Mouse (Mus musculus): Measurements from ENCODE around the gene Eci3.
"Not testable (repeated sequence)": the region's sequence is repeated elsewhere in the genome, so short reads cannot be mapped to it uniquely, and the experiment has no call there.

The Eci3 gene

GRCm38 (mm10) chr13:34963511-34964397 lies at the start of gene Eci3:
Gene Eci3 (minus strand): TSS chr13:34963810.
- DNase-seq (ENCODE audit: extremely low spot score, low spot score): peak; percentile 63

GRCm38 (mm10) chr13:34995925-34996324 lies 32.3 kb upstream of the Eci3 start:
- no peak for DNase-seq (ENCODE audit: extremely low spot score, low spot score)

- DNase-seq (ENCODE audit: extremely low spot score, low spot score): peak; percentile 94
Observed at GRCm38 (mm10) chr13:34993983-34994811, 30.6 kb upstream of the Eci3 start.

GRCm38 (mm10) chr13:34993595-34993982 lies 30.0 kb upstream of the Eci3 start:
- no peak for DNase-seq (ENCODE audit: extremely low spot score, low spot score)

GRCm38 (mm10) chr13:34993085-34993484 lies 29.5 kb upstream of the Eci3 start:
- DNase-seq (ENCODE audit: extremely low spot score, low spot score): no peak

- no peak for DNase-seq (ENCODE audit: extremely low spot score, low spot score)
Observed at GRCm38 (mm10) chr13:34991581-34992273, 28.1 kb upstream of the Eci3 start.

- DNase-seq (ENCODE audit: extremely low spot score, low spot score): not testable (repeated sequence)
Observed at GRCm38 (mm10) chr13:34983479-34983878, 19.9 kb upstream of the Eci3 start.

GRCm38 (mm10) chr13:34978635-34979034 lies 15.0 kb upstream of the Eci3 start:
- not testable (repeated sequence) for DNase-seq (ENCODE audit: extremely low spot score, low spot score)

GRCm38 (mm10) chr13:34977410-34977809 lies 13.8 kb upstream of the Eci3 start:
- no peak for DNase-seq (ENCODE audit: extremely low spot score, low spot score)

- DNase-seq (ENCODE audit: extremely low spot score, low spot score): no peak
Observed at GRCm38 (mm10) chr13:34976116-34976515, 12.5 kb upstream of the Eci3 start.

- DNase-seq (ENCODE audit: extremely low spot score, low spot score): no peak
Observed at GRCm38 (mm10) chr13:34973770-34974169, 10.2 kb upstream of the Eci3 start.

- DNase-seq (ENCODE audit: extremely low spot score, low spot score): no peak
Observed at GRCm38 (mm10) chr13:34973149-34973548, 9.5 kb upstream of the Eci3 start.

GRCm38 (mm10) chr13:34972456-34972855 lies 8.8 kb upstream of the Eci3 start:
- DNase-seq (ENCODE audit: extremely low spot score, low spot score): not testable (repeated sequence)

GRCm38 (mm10) chr13:34965647-34966046 lies 2.0 kb upstream of the Eci3 start:
- not testable (repeated sequence) for DNase-seq (ENCODE audit: extremely low spot score, low spot score)

- no peak for DNase-seq (ENCODE audit: extremely low spot score, low spot score)
Observed at GRCm38 (mm10) chr13:34964866-34965265, 1.3 kb upstream of the Eci3 start.

GRCm38 (mm10) chr13:34964419-34964818 lies 809 bp upstream of the Eci3 start:
- peak; percentile 28 for DNase-seq (ENCODE audit: extremely low spot score, low spot score)

- no peak for DNase-seq (ENCODE audit: extremely low spot score, low spot score)
Observed at GRCm38 (mm10) chr13:34960996-34961770, 2.4 kb downstream of the Eci3 start.

GRCm38 (mm10) chr13:34958158-34958557 lies 5.5 kb downstream of the Eci3 start:
- not testable (repeated sequence) for DNase-seq (ENCODE audit: extremely low spot score, low spot score)

- DNase-seq (ENCODE audit: extremely low spot score, low spot score): no peak
Observed at GRCm38 (mm10) chr13:34956901-34957300, 6.7 kb downstream of the Eci3 start.

GRCm38 (mm10) chr13:34951437-34951836 lies 12.2 kb downstream of the Eci3 start:
- not testable (repeated sequence) for DNase-seq (ENCODE audit: extremely low spot score, low spot score)

- no peak for DNase-seq (ENCODE audit: extremely low spot score, low spot score)
Observed at GRCm38 (mm10) chr13:34942370-34942769, 21.2 kb downstream of the Eci3 start.
